In the genomic region with DNA sequence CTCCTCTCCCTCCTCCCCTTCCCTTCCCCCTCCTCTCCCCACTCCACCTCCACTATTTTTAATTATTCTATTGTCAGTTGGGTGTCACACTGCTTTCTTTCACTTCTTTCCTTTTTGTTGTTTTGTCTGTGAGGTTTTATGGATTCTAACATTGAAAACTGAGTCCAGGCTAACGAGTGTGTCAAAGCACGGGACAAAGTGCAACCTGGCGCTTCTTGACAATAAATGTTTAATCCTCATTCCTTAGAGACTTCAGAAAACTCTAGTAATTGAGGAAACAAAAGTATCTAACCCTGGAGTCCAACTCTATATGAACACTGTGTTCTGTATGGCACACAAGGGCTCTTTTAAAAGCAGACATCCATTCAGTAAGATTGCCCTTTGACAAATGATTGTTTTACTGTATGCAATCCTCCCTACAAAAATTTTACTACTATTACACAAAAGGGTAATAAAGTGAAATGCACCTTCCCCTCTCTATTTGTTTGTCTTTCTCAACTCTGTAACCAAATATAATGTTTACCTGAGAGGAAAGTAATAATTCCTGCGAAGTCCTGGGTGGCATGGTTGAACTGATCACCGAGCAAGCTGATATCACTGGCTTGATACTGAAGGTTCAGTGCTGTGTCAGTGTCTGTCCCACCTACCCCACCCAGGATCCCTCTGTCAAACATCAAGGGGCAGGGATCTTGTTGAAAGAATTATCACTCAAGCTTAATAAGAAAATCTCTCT, we compare ENCODE assay signal across 33 mouse cellular contexts.
DNase-seq lines count a peak whose midpoint lies in the region; ATAC-seq and TF ChIP-seq lines count a peak whose summit lies in the region.
"Had no signal": no experiment of that assay in that cellular context is flagged by ENCODE, and none has a peak within 500 bp of the region (broad histone marks: within the 10 kb centered on the region; RNA-seq: fewer than 3 reads in every experiment).

No protein-coding gene starts in this region.

- H3K9ac ChIP-seq in kidney, embryonic 14.5 days (ENCODE audit: low read depth, low read length), result no peak overlapping the region
- H3K9ac ChIP-seq: embryonic facial prominence, embryonic 12.5 days; hindbrain, embryonic 12.5 days; liver, embryonic 12.5 days; liver, postnatal 0 days; midbrain, embryonic 13.5 days had no signal

- 33% methylated on average over 5 of the region's 5 CpGs for WGBS in kidney, embryonic 14.5 days
- WGBS in lung, adult 2 months, result 69% methylated on average over 5 of the region's 5 CpGs

- H3K27me3 ChIP-seq in kidney, embryonic 14.5 days (ENCODE audit: control insufficient read depth, insufficient read depth, low read length), result no peaks in the 10 kb centered on the region
- H3K27me3 ChIP-seq: CH12.LX; embryonic facial prominence, embryonic 12.5 days; hindbrain, embryonic 12.5 days; liver, embryonic 12.5 days; midbrain, embryonic 13.5 days had no signal

- peak; percentile 1 for DNase-seq in retina, embryonic 14.5 days (ENCODE audit: low spot score)
- DNase-seq in retina, postnatal 1 day, result no peak
- DNase-seq in kidney, postnatal 14 days, result peak; percentile 30
- DNase-seq in ovary, adult 18-20 months (ENCODE audit: low spot score), result no peak
- no peak for DNase-seq in lung, postnatal 4 days
- DNase-seq in lung, adult 2 months, result no peak
- DNase-seq in cerebellum, postnatal 14 days, result no peak
- DNase-seq: adrenal gland, postnatal 10 days; cerebellum, adult 2 months; cerebellum, postnatal 36 days; embryo, embryonic 11 days; gastrocnemius, postnatal 25 days; heart, adult 11 months; heart, postnatal 36 days; layer of hippocampus, postnatal 36 days; left cerebral cortex, postnatal 4 days; liver, postnatal 0 days; right cerebral cortex, adult 18-20 months; right cerebral cortex, postnatal 4 days; thymus, adult 18-20 months; thymus, postnatal 36 days had no signal

- no peaks in the 10 kb centered on the region for H3K4me1 ChIP-seq in kidney, embryonic 14.5 days (ENCODE audit: control insufficient read depth, insufficient read depth, low read length)
- no peaks in the 10 kb centered on the region for H3K4me1 ChIP-seq in lung, adult 2 months (ENCODE audit: control insufficient read depth, insufficient read depth, low read length)
- H3K4me1 ChIP-seq: embryonic facial prominence, embryonic 12.5 days; hindbrain, embryonic 12.5 days; liver, embryonic 12.5 days; midbrain, embryonic 13.5 days had no signal

- H3K9me3 ChIP-seq in kidney, embryonic 14.5 days (ENCODE audit: control insufficient read depth, low read length), result no peaks in the 10 kb centered on the region
- H3K9me3 ChIP-seq: embryonic facial prominence, embryonic 12.5 days; hindbrain, embryonic 12.5 days; liver, embryonic 12.5 days; midbrain, embryonic 13.5 days had no signal

- no peak overlapping the region for H3K27ac ChIP-seq in kidney, embryonic 14.5 days (ENCODE audit: low read depth, low read length)
- H3K27ac ChIP-seq: embryonic facial prominence, embryonic 12.5 days; hindbrain, embryonic 12.5 days; hindbrain, postnatal 0 days; liver, embryonic 12.5 days; macrophage; midbrain, embryonic 13.5 days; stomach, postnatal 0 days had no signal

- H3K4me3 ChIP-seq in kidney, embryonic 14.5 days (ENCODE audit: low read length), result no peak overlapping the region
- H3K4me3 ChIP-seq in lung, adult 2 months (replicated peaks; ENCODE audit: extremely low read depth, low read depth, low read length), result no peak overlapping the region
- H3K4me3 ChIP-seq: embryonic facial prominence, embryonic 12.5 days; hindbrain, embryonic 12.5 days; liver, embryonic 12.5 days; midbrain, embryonic 13.5 days had no signal

- no peak overlapping the region for H3K4me2 ChIP-seq in kidney, embryonic 14.5 days (replicated peaks; ENCODE audit: low read depth, low read length)
- H3K4me2 ChIP-seq: embryonic facial prominence, embryonic 12.5 days; heart, embryonic 11.5 days; hindbrain, embryonic 12.5 days; liver, embryonic 12.5 days; midbrain, embryonic 13.5 days had no signal

- TF ChIP-seq CTCF in lung, adult 2 months (IDR thresholded peaks at IDR 0.05; ENCODE audit: insufficient read depth, low read length), result no peak

- peak; percentile 85; the same call in 1 of the 2 replicates for ATAC-seq in kidney, embryonic 14.5 days (ENCODE audit: low FRiP score, low TSS enrichment)
- ATAC-seq: forebrain, embryonic 14.5 days; hindbrain, postnatal 0 days; liver, embryonic 12.5 days; liver, postnatal 0 days; lung, postnatal 0 days; midbrain, embryonic 13.5 days had no signal

- H3K36me3 ChIP-seq in kidney, embryonic 14.5 days (ENCODE audit: control insufficient read depth, insufficient read depth, low read length), result no peaks in the 10 kb centered on the region
- H3K36me3 ChIP-seq: embryonic facial prominence, embryonic 12.5 days; hindbrain, embryonic 12.5 days; liver, embryonic 12.5 days; midbrain, embryonic 13.5 days had no signal

- no peak for TF ChIP-seq POLR2A in lung, adult 2 months (IDR thresholded peaks at IDR 0.05; ENCODE audit: borderline replicate concordance, extremely low read depth, low read depth, low read length)

Comparison
In these comparisons a context has a peak if more than half of its experiments do, and no peak if none do; other contexts are left out.
1. DNase-seq: peak in retina, embryonic 14.5 days (single experiment) and kidney, postnatal 14 days (single experiment); none in retina, postnatal 1 day (single experiment), ovary, adult 18-20 months (single experiment), lung, postnatal 4 days (0 of 2), lung, adult 2 months (single experiment) and cerebellum, postnatal 14 days (0 of 2).